In the genomic region with DNA sequence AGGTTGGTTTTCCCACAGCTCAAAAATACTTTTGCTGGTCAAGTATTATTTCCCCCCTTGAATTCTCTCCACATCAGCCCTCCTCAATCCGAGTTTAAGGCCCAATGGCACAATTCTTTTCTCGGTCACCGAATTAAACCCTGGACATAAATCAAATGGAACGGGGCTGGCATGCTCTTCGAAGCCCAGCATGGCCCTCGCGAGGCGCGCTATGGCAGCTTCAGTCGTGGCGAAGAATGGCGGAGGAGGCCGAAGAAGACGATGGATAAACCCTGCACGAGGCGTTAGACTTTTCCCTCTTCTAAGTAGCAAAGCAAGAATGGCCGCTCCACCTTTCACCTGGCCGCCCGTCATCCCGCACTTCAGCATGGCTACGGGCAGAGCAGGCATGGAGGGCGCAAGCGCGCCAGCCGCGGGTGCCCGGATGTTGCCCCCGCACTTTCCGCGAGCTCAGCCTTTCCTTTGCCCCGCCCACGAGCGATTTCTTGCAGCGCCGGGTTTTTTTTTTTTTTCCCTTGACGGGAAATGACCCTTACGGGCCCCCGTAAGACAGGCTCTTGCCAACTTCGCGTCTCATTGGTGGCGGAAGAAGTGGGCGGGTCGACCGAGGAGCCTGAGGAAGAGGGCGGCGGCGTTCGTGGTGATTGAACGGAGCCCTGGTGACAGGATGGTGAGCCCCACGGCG, we compare ENCODE assay signal across 8 mouse cellular contexts. TPM values are rescaled to one million over a fixed set of nuclear protein-coding genes. Genes with fewer than 3 reads are reported as not detected.
DNase-seq lines count a peak whose midpoint lies in the region; ATAC-seq lines count a peak whose summit lies in the region.

A gene (minus strand): TSS at position 427 of the 685 bp plus-strand sequence.
A gene (plus strand): TSS at position 563 of the 685 bp plus-strand sequence.

- DNase-seq in adrenal gland, adult 18-20 months (ENCODE audit: low spot score in 2 of 2) = peak; percentile 98
- peak; percentile 100 for DNase-seq in embryo, embryonic 11 days
- DNase-seq in gastrocnemius, postnatal 25 days = peak; percentile 98
- peak; percentile 100 for DNase-seq in intestine, embryonic 14.5 days (ENCODE audit: low spot score)
- DNase-seq in left cerebral cortex, postnatal 14 days (ENCODE audit: low spot score in 2 of 2) = peak; percentile 98 to 99
- DNase-seq in mesoderm, embryonic 11.5 days (ENCODE audit: low read depth, low spot score) = peak; percentile 100
- DNase-seq in right cerebral cortex, postnatal 36 days (ENCODE audit: low spot score in 2 of 2) = peak; percentile 94
- DNase-seq in yolk sac, embryonic 10.5 days (ENCODE audit: low spot score) = peak; percentile 98

- H3K4me1 ChIP-seq in intestine, embryonic 14.5 days (replicated peaks; ENCODE audit: control insufficient read depth, insufficient read depth, low read length) = peaks cover 4% of the 10 kb centered on the region; the same call in 1 of the 2 replicates

- H3K4me2 ChIP-seq in intestine, embryonic 14.5 days (ENCODE audit: low read length) = peak within 1 kb of the TSS; percentile 79

- intact Hi-C loops in left cerebral cortex, postnatal 14 days (cut with DNase I) = no loop called here

- WGBS in intestine, embryonic 14.5 days = under 1% methylated on average over 51 of the region's 51 CpGs

- peak within 1 kb of the TSS; percentile 62; the same call in 1 of the 2 replicates for H3K27ac ChIP-seq in intestine, embryonic 14.5 days (ENCODE audit: low read depth)

- H3K27me3 ChIP-seq in intestine, embryonic 14.5 days (replicated peaks; ENCODE audit: control insufficient read depth, insufficient read depth, low read length) = no peaks in the 10 kb centered on the region

- 0 out of 2 replicates have a peak, but pooled peaks cover 3% of the 10 kb centered on the region for H3K36me3 ChIP-seq in intestine, embryonic 14.5 days (ENCODE audit: control insufficient read depth, insufficient read depth, low read length)

- peak within 1 kb of the TSS; percentile 69 for H3K4me3 ChIP-seq in intestine, embryonic 14.5 days (ENCODE audit: low read depth, low read length)

- ATAC-seq in intestine, embryonic 14.5 days (replicated peaks; ENCODE audit: low FRiP score, low TSS enrichment, low read depth) = peak; percentile 92

- H3K9ac ChIP-seq in intestine, embryonic 14.5 days (ENCODE audit: low read length) = peak within 1 kb of the TSS; percentile 79

- no peaks in the 10 kb centered on the region for H3K9me3 ChIP-seq in intestine, embryonic 14.5 days (ENCODE audit: control insufficient read depth, low read length)

RNA-seq across cellular contexts. Expression of the first gene that starts in this region (rescaled TPM):
- total RNA-seq in adrenal gland, adult 18-20 months (2021) = 1 to 10 TPM; 2.4 TPM
- under 1 TPM; 0.23 to 0.35 TPM for total RNA-seq in gastrocnemius, postnatal 25 days (2021)
- 10.7 and 11.3 TPM in 2 replicates for polyA plus RNA-seq in intestine, embryonic 14.5 days (2014; fragmentation: Nextera tagmentation; extraction: Ambion mirVana)
- 1 to 10 TPM; 3.0 to 3.7 TPM for total RNA-seq in left cerebral cortex, postnatal 14 days (2021)

RNA-seq across cellular contexts. Expression of the second gene that starts in this region (rescaled TPM):
- 100 to 1,000 TPM; 150 to 156 TPM for total RNA-seq in adrenal gland, adult 18-20 months (2021)
- total RNA-seq in gastrocnemius, postnatal 25 days (2021) = 10 to 100 TPM; 38.2 to 39.6 TPM
- 243 and 254 TPM in 2 replicates for polyA plus RNA-seq in intestine, embryonic 14.5 days (2014; fragmentation: Nextera tagmentation; extraction: Ambion mirVana)
- 100 to 1,000 TPM; 200 to 203 TPM for total RNA-seq in left cerebral cortex, postnatal 14 days (2021)

Comparison
In these comparisons a context has a peak if more than half of its experiments do, and no peak if none do; other contexts are left out.
1. Peak in every context shown above with its lines: DNase-seq, ATAC-seq, H3K4me3 ChIP-seq and H3K27ac ChIP-seq.